Mouse (Mus musculus) heart, adult 2 months (tissue): Measurements from ENCODE around the gene Numb. TPM values are rescaled to one million over a fixed set of nuclear protein-coding genes. Genes with fewer than 3 reads are reported as not detected.

Source experiments
- DNase-seq, 2 experiments: peaks; one replicate each; pipeline ENCODE4 v3.0.0; 2021
- H3K27ac ChIP-seq: fragments of 200-600 bp; 2 replicates; pipeline ENCODE4 v1.8.1; 2022
- H3K27me3 ChIP-seq: fragments of 200-500 bp; 2 replicates; pipeline ENCODE4 v1.6.1; 2012; ENCODE audit warnings: mild to moderate bottlenecking, low read length, inconsistent platforms, mixed read lengths; ENCODE audit not compliant: control insufficient read depth, insufficient read depth
- H3K36me3 ChIP-seq: fragments of 200-500 bp; 2 replicates; pipeline ENCODE4 v1.6.1; 2012; ENCODE audit warnings: low read length, inconsistent platforms; ENCODE audit not compliant: control insufficient read depth, insufficient read depth
- H3K4me1 ChIP-seq: fragments of 200-500 bp; 2 replicates; pipeline ENCODE4 v1.6.1; 2011; ENCODE audit warnings: low read length; ENCODE audit not compliant: control insufficient read depth, insufficient read depth
- H3K4me3 ChIP-seq: fragments of 200-600 bp; 2 replicates; pipeline ENCODE4 v1.8.1; 2022
- H3K79me2 ChIP-seq: fragments of 200-500 bp; replicated peaks from 2 replicates; pipeline ENCODE4 v1.6.1; 2012; ENCODE audit warnings: mild to moderate bottlenecking, inconsistent platforms, low read length, moderate library complexity, mixed read lengths; ENCODE audit not compliant: control insufficient read depth, insufficient read depth
- H3K9ac ChIP-seq: fragments of 200-500 bp; 2 replicates; pipeline ENCODE4 v1.6.1; 2012; ENCODE audit warnings: low read depth, mild to moderate bottlenecking, control low read depth, inconsistent platforms, low read length, mixed read lengths
- CTCF ChIP-seq: fragments of 200-600 bp; IDR thresholded peaks from 2 replicates; pipeline ENCODE4 v1.8.1; 2022; ENCODE audit warnings: antibody characterized with exemption, mild to moderate bottlenecking, moderate library complexity
- EP300 ChIP-seq: fragments of 200-500 bp; IDR thresholded peaks from 2 replicates; pipeline ENCODE4 v1.6.1; 2011; ENCODE audit warnings: low read depth, low read length, control low read depth; ENCODE audit not compliant: insufficient read depth
- POLR2A ChIP-seq: fragments of 200-500 bp; IDR thresholded peaks from 2 replicates; pipeline ENCODE4 v1.6.1; 2011; ENCODE audit warnings: mild to moderate bottlenecking, low read depth, low read length, control low read depth; ENCODE audit not compliant: insufficient read depth
- WGBS: fragments of 180-500 bp; shearing (Covaris S2); methylation state at CpG from one replicate; pipeline ENCODE4 v1.1.7; 2018; 5-methylcytosine and 5-hydroxymethylcytosine counted together
- intact Hi-C: fragments of 180-260 bp; cut with DNase I; formaldehyde crosslinking; loops from one replicate; pipeline ENCODE4 v1.15.1; 2025
- polyA plus RNA-seq: library from polyadenylated mRNA; depleted of rRNA; stranded (reverse); fragments of >200 nt; gene quantifications from 2 replicates; pipeline ENCODE4 v1.2.3, GENCODE M21; 2012
- total RNA-seq, 2 experiments: library from RNA; stranded (reverse); gene quantifications; 2 replicates each; pipeline ENCODE4 v1.2.3; 2021

Numb gene
- total and polyA plus RNA-seq, 3 experiments: 31.1 to 32.3 (median 31.6) TPM

- Histone ChIP-seq H3K36me3 (peaks cover 2% of the 10 kb centered on the region), H3K79me2 (peaks cover 2% of the 10 kb centered on the region; the same call in 1 of the 2 replicates), H3K9ac (no peak overlapping the region), H3K27me3 (no peaks in the 10 kb centered on the region), H3K4me1 (peaks cover 11% of the 10 kb centered on the region), H3K4me3 (no peak overlapping the region), H3K27ac (peak overlapping the region; percentile 42)
- DNase-seq: no peak
- intact Hi-C loops: no loop called here
- WGBS: 64% methylated on average over 7 of the region's 7 CpGs
- TF ChIP-seq POLR2A (no peak), CTCF (no peak)
These were observed 3.5 kb upstream of the Numb start for GRCm38 (mm10) chr12:83925160-83925703.

DNA sequence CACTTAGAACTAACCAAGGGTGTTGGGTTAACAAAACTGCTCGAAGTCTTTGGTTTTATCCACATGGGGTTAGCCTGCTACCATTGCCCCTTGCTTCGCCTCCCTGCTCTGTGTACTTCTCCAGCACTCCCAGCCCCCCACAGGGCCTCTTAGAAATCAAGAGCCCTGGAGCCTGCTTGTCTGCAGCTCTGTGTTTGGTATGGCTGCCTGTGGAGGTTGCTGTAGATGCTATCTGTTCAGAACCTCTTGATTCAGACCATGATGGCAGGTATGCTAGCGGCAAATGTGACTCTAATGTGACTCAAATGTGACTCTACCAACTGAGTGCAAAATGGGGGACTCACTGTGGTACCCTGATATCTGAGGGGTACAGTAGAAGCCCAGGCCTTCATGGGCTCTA, 2.6 kb upstream of the Numb start:
- peaks cover 5% of the 10 kb centered on the region for H3K36me3 ChIP-seq
- TF ChIP-seq EP300: no peak
- no peak for TF ChIP-seq POLR2A
- no peak for TF ChIP-seq CTCF
- H3K27ac ChIP-seq: no peak overlapping the region
- H3K4me1 ChIP-seq: peaks cover 13% of the 10 kb centered on the region
- DNase-seq: no peak
- no peak overlapping the region for H3K9ac ChIP-seq
- peaks cover 4% of the 10 kb centered on the region for H3K79me2 ChIP-seq
- no peak overlapping the region for H3K4me3 ChIP-seq
- intact Hi-C loops: no loop called here
- WGBS: 87% methylated on average over 3 of the region's 3 CpGs
- no peaks in the 10 kb centered on the region for H3K27me3 ChIP-seq

- H3K27me3 ChIP-seq: no peaks in the 10 kb centered on the region
- H3K79me2 ChIP-seq: peaks cover 4% of the 10 kb centered on the region
- intact Hi-C loops: no loop called here
- TF ChIP-seq CTCF: no peak
- 61% methylated on average over 1 of the region's 1 CpGs for WGBS
- peaks cover 10% of the 10 kb centered on the region for H3K4me1 ChIP-seq
- H3K4me3 ChIP-seq: no peak overlapping the region
- H3K27ac ChIP-seq: no peak overlapping the region
- peaks cover 5% of the 10 kb centered on the region for H3K36me3 ChIP-seq
- DNase-seq: no peak
- no peak overlapping the region for H3K9ac ChIP-seq
These were observed 1.7 kb upstream of the Numb start for GRCm38 (mm10) chr12:83923486-83923859.

DNA sequence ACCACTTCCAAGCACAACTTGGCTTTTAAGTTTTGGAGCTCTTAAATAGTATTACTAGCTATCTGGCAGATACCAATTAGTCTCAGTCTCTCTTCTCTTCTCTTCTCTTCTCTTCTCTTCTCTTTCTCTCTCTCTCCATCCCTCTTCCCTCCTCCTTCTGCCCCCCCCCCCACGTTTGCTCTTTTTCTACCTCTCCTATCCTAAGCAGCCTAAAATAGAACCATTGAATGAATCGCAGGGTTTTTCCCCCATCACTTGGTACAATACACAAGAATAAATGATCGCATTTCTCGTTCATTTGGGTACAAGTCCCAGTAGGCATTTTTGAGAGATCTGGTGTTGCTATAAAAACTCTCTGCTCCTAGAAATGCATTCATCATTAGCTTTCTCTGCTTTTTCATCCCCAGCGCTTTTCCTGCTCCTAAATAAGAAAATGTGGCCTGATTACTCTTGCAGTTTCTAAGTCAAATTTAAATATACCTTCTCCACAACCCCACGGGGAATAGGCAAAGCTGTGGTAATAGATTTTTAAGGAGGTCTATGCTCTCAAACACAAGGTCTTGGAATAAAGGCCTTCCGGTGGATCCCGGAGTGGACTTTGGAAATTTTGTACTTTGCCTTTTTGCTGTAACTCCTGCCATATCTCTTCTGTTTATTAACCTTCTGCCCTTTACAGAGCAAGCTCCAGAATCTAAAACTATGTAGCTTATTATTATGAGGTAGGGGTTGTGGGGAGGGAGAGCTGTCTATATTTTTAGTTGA, 1.2 kb upstream of the Numb start:
- no peaks in the 10 kb centered on the region for H3K27me3 ChIP-seq
- H3K9ac ChIP-seq: peak overlapping the region; percentile 57; the same call in 1 of the 2 replicates
- intact Hi-C loops: no loop called here
- peak overlapping the region; percentile 58 for H3K4me3 ChIP-seq
- H3K79me2 ChIP-seq: peaks cover 4% of the 10 kb centered on the region
- no peak for DNase-seq
- WGBS: 40% methylated on average over 8 of the region's 8 CpGs
- peaks cover 2% of the 10 kb centered on the region for H3K36me3 ChIP-seq
- peak overlapping the region; percentile 95 for H3K27ac ChIP-seq
- H3K4me1 ChIP-seq: peaks cover 8% of the 10 kb centered on the region
- TF ChIP-seq CTCF: no peak
- TF ChIP-seq POLR2A: no peak
- no peak for TF ChIP-seq EP300

DNA sequence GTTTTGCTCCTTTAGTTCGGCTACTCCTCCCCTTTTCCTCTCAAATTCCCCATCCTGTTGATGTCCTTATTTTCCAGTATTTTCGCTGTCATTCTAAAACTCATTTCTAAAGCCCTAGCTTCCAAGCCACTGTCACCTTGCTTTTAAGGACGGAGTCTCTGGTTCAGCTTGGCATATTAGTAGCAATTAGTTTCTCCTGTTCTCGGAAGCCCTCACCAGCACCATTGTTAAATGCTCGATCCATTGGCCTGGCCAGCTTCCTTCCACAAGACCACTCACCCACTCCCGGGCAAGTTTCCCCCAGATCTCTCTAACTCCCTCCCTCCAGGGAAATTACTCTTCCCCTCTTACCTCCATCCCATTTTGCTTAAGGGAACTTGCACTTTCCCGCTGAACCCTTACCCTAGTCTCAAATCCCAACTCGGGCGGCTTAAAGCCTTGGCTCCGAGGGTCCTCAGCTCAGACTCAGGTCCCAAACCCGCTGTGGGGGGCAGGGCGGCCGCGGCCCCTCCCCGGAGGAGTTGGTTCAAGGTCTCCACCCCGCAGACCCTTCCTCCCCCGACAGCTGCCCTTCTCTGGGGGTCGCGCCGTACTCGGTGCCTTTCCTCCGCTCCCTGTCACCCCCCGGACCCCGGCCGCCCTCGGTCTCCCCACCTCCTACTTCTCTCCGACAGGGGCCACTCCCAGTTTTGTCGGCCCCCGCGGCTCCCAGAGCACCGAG, 853 bp downstream of the Numb start:
- intact Hi-C loops: loop anchor here (2.0 kb wide), 1 partner anchor 30 kb away; the partner anchor contains the start of gene Riox1
- peak overlapping the region; percentile 92 for H3K4me3 ChIP-seq
- H3K36me3 ChIP-seq: peaks cover 10% of the 10 kb centered on the region
- peaks cover 9% of the 10 kb centered on the region for H3K4me1 ChIP-seq
- H3K79me2 ChIP-seq: peaks cover 5% of the 10 kb centered on the region
- TF ChIP-seq POLR2A (no peak), EP300 (no peak), CTCF (no peak)
- WGBS: 2% methylated on average over 31 of the region's 31 CpGs
- peak overlapping the region; percentile 94 for H3K27ac ChIP-seq
- peak overlapping the region; percentile 95 for H3K9ac ChIP-seq
- DNase-seq: peak in 1 of 2 experiments; percentile 66
- H3K27me3 ChIP-seq: no peaks in the 10 kb centered on the region

DNA sequence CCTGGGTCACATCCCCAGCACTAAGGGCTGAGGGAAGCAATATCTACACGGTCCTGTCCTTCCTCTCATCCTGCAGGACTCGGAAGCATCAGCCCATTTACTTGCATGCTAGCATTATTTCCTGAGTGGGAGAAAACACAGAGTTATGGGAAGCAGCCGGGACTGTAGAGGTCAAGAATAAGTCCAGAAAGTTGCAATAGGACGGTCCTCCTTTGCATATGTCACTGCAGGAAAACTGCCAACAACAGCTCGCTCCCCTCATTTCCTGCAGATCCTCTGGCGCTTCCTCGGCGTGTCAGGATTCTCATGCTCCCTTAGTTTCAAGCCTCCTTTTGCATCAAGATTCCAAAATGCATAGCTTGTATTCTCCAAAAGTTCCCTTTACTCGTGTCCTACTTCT, 4.8 kb downstream of the Numb start:
- DNase-seq: peak in 1 of 2 experiments; percentile 32
- H3K36me3 ChIP-seq: peaks cover 15% of the 10 kb centered on the region
- no peak overlapping the region for H3K4me3 ChIP-seq
- TF ChIP-seq EP300: 0 out of 2 replicates have a peak, but pooled peaks have one; percentile 23
- TF ChIP-seq CTCF: no peak
- TF ChIP-seq POLR2A: no peak
- no peak overlapping the region for H3K9ac ChIP-seq
- H3K4me1 ChIP-seq: peaks cover 9% of the 10 kb centered on the region
- H3K27ac ChIP-seq: no peak overlapping the region; the same call in 1 of the 2 replicates
- intact Hi-C loops: no loop called here
- 33% methylated on average over 9 of the region's 9 CpGs for WGBS
- no peaks in the 10 kb centered on the region for H3K27me3 ChIP-seq
- peaks cover 8% of the 10 kb centered on the region for H3K79me2 ChIP-seq
